Mouse (Mus musculus): ENCODE measurements around the gene Atg16l1. TPM values are rescaled to one million over a fixed set of nuclear protein-coding genes. Genes with fewer than 3 reads are reported as not detected.

Atg16l1 gene
- 33.2 and 39.8 TPM in 2 replicates for polyA plus RNA-seq (2016; fragmentation: Nextera tagmentation; extraction: Ambion mirVana)

GRCm38 (mm10) chr1:87755641-87756470 is at the start of gene Atg16l1:
Atg16l1 (plus strand) TSS chr1:87755870.
- no peaks in the 10 kb centered on the region for H3K27me3 ChIP-seq (ENCODE audit: low read depth, poor library complexity, severe bottlenecking)
- WGBS: 1% methylated on average over 79 of the region's 79 CpGs
- H3K4me3 ChIP-seq: peak within 1 kb of the TSS; percentile 98
- H3K9me3 ChIP-seq (replicated peaks): no peaks in the 10 kb centered on the region
- H3K4me1 ChIP-seq: peaks cover 9% of the 10 kb centered on the region
- H3K36me3 ChIP-seq: peaks cover 30% of the 10 kb centered on the region
- peak; percentile 92 for DNase-seq (ENCODE audit: low spot score)
- peak within 1 kb of the TSS; percentile 92 for H3K27ac ChIP-seq (replicated peaks)

DNA sequence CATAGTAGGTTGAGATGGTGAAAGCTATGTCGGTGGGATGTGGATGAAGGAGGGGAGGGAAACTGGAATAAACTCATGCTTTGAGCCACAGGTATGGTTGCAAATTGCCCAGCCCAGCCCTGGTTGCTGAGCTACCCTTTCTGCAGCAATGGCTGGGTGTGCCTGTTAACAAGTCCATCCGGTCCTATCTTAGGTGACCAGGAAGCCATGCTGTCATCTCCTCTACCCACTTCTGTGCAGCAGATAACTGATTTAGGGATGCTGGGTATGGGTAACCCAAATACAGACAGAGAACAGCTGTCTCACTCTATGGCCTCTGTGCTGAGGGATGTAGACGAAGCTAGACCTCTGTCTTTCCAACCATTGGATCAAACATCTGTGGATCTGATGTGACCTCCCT is 49.3 kb upstream of the Atg16l1 start:
- no peak overlapping the region for H3K27ac ChIP-seq (replicated peaks)
- no peaks in the 10 kb centered on the region for H3K27me3 ChIP-seq (ENCODE audit: low read depth, poor library complexity, severe bottlenecking)
- no peak overlapping the region for H3K4me3 ChIP-seq
- H3K9me3 ChIP-seq (replicated peaks): no peaks in the 10 kb centered on the region; the same call in 1 of the 2 replicates
- DNase-seq (ENCODE audit: low spot score): no peak
- 89% methylated on average over 3 of the region's 3 CpGs for WGBS
- H3K4me1 ChIP-seq: peaks cover 11% of the 10 kb centered on the region; the same call in 1 of the 2 replicates
- no peaks in the 10 kb centered on the region for H3K36me3 ChIP-seq

GRCm38 (mm10) chr1:87709020-87709419 is 46.6 kb upstream of the Atg16l1 start:
- Histone ChIP-seq H3K27ac (replicated peaks) (no peak overlapping the region), H3K4me1 (peaks cover 11% of the 10 kb centered on the region; the same call in 1 of the 2 replicates), H3K27me3 (ENCODE audit: low read depth, poor library complexity, severe bottlenecking) (no peaks in the 10 kb centered on the region), H3K4me3 (no peak overlapping the region), H3K36me3 (no peaks in the 10 kb centered on the region), H3K9me3 (replicated peaks) (no peaks in the 10 kb centered on the region; the same call in 1 of the 2 replicates)
- 72% methylated on average over 6 of the region's 6 CpGs for WGBS
- DNase-seq (ENCODE audit: low spot score): no peak

DNA sequence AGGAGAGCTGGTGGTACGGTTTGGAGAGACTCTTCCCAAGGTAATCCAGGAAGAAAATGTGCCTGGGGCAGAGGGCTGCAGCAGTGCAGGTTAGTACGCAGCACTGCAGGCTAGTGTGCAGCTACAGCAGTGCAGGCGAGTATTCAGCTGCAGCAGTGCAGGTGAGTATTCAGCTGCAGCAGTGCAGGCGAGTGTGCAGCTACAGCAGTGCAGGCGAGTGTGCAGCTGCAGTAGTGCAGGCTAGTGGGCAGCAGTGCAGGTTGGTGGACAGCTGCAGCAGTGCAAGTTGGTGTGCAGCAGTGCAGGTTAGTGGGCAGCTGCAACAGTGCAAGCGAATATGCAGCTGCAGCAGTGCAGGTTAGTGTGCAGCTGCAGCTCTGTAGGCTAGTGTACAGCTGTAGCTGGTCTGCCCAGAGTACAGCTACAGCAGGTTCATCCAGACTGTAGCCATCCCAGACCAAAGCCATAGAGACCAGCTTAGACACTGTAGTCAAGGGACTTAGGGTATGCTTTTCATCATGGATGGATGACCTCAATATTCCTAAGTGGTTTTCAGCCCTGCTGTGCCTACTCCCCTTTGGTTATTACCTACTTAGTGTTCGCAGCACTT is 45.9 kb upstream of the Atg16l1 start:
- Histone ChIP-seq H3K4me3 (no peak overlapping the region), H3K9me3 (replicated peaks) (no peaks in the 10 kb centered on the region; the same call in 1 of the 2 replicates), H3K4me1 (peaks cover 11% of the 10 kb centered on the region; the same call in 1 of the 2 replicates), H3K36me3 (no peaks in the 10 kb centered on the region), H3K27ac (replicated peaks) (0 out of 2 replicates have a peak overlapping the region, but pooled peaks have one; percentile 6), H3K27me3 (ENCODE audit: low read depth, poor library complexity, severe bottlenecking) (no peaks in the 10 kb centered on the region)
- 86% methylated on average over 7 of the region's 7 CpGs for WGBS
- no peak for DNase-seq (ENCODE audit: low spot score)

DNA sequence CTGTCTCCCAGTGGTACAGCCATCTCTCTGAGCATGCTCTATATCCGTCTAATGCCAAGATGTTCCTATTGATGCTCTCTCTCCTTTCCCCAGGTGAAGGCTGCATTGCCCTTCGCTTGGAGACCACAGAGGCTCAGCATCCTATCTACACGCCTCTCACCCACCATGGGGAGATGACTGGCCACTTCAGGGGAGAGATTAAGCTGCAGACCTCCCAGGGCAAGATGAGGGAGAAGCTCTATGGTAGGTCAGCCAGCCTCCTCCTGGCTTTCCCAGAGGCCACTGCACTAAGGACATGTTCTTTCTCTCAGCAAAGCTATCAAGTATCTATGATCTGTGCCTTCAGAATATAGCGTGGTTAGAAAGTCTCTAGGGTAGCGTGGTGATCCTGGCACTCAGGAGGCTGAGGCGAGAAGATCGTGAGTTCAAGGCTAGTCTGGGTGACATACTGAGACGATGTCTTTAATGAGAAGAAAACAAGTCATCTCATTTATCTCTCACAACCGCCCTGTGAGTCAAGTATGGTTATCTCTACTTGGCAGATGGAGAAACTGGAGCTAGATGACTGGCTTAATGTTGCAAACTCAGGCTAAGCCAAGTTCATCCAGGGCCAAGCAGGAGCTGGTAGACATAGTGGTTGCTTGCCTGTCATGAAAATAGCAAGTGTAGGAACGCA is 43.6 kb upstream of the Atg16l1 start:
- H3K27me3 ChIP-seq (ENCODE audit: low read depth, poor library complexity, severe bottlenecking): no peaks in the 10 kb centered on the region
- H3K4me1 ChIP-seq: peaks cover 11% of the 10 kb centered on the region; the same call in 1 of the 2 replicates
- DNase-seq (ENCODE audit: low spot score): no peak
- no peaks in the 10 kb centered on the region for H3K36me3 ChIP-seq
- H3K27ac ChIP-seq (replicated peaks): no peak overlapping the region
- WGBS: 92% methylated on average over 10 of the region's 10 CpGs
- H3K9me3 ChIP-seq (replicated peaks): no peaks in the 10 kb centered on the region; the same call in 1 of the 2 replicates
- H3K4me3 ChIP-seq: no peak overlapping the region

GRCm38 (mm10) chr1:87712614-87712971 is 43.1 kb upstream of the Atg16l1 start:
- no peaks in the 10 kb centered on the region; the same call in 1 of the 2 replicates for H3K9me3 ChIP-seq (replicated peaks)
- no peak overlapping the region for H3K4me3 ChIP-seq
- peaks cover 11% of the 10 kb centered on the region; the same call in 1 of the 2 replicates for H3K4me1 ChIP-seq
- no peaks in the 10 kb centered on the region for H3K27me3 ChIP-seq (ENCODE audit: low read depth, poor library complexity, severe bottlenecking)
- DNase-seq (ENCODE audit: low spot score): no peak
- no peaks in the 10 kb centered on the region for H3K36me3 ChIP-seq
- no peak overlapping the region for H3K27ac ChIP-seq (replicated peaks)
- WGBS: 87% methylated on average over 1 of the region's 1 CpGs

- Histone ChIP-seq H3K27me3 (ENCODE audit: low read depth, poor library complexity, severe bottlenecking) (no peaks in the 10 kb centered on the region), H3K4me3 (no peak overlapping the region), H3K27ac (replicated peaks) (no peak overlapping the region), H3K4me1 (no peaks in the 10 kb centered on the region), H3K9me3 (replicated peaks) (no peaks in the 10 kb centered on the region), H3K36me3 (no peaks in the 10 kb centered on the region)
- peak; percentile 39 for DNase-seq (ENCODE audit: low spot score)
- WGBS: 38% methylated on average over 8 of the region's 8 CpGs
These were observed 34.3 kb upstream of the Atg16l1 start for GRCm38 (mm10) chr1:87721382-87721781.

- WGBS: 72% methylated on average over 2 of the region's 2 CpGs
- no peak overlapping the region for H3K4me3 ChIP-seq
- no peaks in the 10 kb centered on the region for H3K27me3 ChIP-seq (ENCODE audit: low read depth, poor library complexity, severe bottlenecking)
- H3K4me1 ChIP-seq: no peaks in the 10 kb centered on the region
- no peak overlapping the region for H3K27ac ChIP-seq (replicated peaks)
- DNase-seq (ENCODE audit: low spot score): no peak
- no peaks in the 10 kb centered on the region for H3K36me3 ChIP-seq
- no peaks in the 10 kb centered on the region for H3K9me3 ChIP-seq (replicated peaks)
These were observed 33.6 kb upstream of the Atg16l1 start for GRCm38 (mm10) chr1:87722081-87722480.

DNA sequence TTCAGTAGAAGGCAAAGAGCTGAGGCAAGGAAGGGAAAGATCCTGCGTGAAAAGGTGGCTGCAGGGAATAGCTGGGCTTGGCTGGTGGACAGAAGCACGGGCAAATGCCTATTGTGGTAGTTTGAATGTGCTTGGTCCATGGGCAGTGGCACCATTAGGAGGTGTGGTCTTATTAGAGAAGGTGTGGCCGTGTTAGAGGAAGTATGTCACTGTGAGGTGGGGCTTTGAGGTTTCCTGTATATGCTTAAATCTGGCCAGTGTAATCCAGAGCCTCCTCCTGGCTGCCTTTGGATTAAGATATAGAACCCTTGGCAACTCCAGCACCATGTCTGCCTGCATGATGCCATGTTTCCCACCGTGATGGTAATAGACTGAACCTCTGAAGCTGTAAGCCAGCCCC is 32.3 kb upstream of the Atg16l1 start:
- Histone ChIP-seq H3K36me3 (no peaks in the 10 kb centered on the region), H3K27me3 (ENCODE audit: low read depth, poor library complexity, severe bottlenecking) (no peaks in the 10 kb centered on the region), H3K4me3 (no peak overlapping the region), H3K9me3 (replicated peaks) (no peaks in the 10 kb centered on the region), H3K27ac (replicated peaks) (no peak overlapping the region), H3K4me1 (no peaks in the 10 kb centered on the region)
- DNase-seq (ENCODE audit: low spot score): no peak
- WGBS: 67% methylated on average over 4 of the region's 4 CpGs

DNA sequence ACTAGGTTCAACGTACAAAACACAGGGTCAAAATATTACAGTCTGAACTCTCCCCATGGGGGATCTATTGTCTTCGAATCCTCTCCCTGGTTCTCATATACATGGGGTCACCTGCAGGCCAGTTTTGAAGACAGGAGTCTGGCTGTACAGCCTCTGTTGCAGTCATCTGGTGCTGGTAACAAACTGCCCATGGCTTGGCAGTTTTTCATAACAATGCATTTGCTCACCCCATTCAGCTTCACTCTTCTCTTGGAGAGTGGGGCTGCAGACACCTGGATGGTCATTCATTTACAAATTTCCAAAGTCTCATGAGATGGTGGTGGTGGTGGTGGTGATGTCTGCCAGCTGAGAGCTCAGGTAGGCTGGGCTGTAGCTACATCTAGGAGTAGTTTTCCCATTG is 26.6 kb upstream of the Atg16l1 start:
- 81% methylated on average over 2 of the region's 2 CpGs for WGBS
- H3K27ac ChIP-seq (replicated peaks): no peak overlapping the region
- H3K27me3 ChIP-seq (ENCODE audit: low read depth, poor library complexity, severe bottlenecking): no peaks in the 10 kb centered on the region
- H3K4me1 ChIP-seq: no peaks in the 10 kb centered on the region
- DNase-seq (ENCODE audit: low spot score): no peak
- H3K9me3 ChIP-seq (replicated peaks): no peaks in the 10 kb centered on the region
- H3K4me3 ChIP-seq: no peak overlapping the region
- no peaks in the 10 kb centered on the region for H3K36me3 ChIP-seq

- no peak overlapping the region for H3K4me3 ChIP-seq
- no peaks in the 10 kb centered on the region for H3K4me1 ChIP-seq
- no peak overlapping the region for H3K27ac ChIP-seq (replicated peaks)
- WGBS: 84% methylated on average over 6 of the region's 6 CpGs
- DNase-seq (ENCODE audit: low spot score): no peak
- H3K36me3 ChIP-seq: no peaks in the 10 kb centered on the region
- no peaks in the 10 kb centered on the region for H3K27me3 ChIP-seq (ENCODE audit: low read depth, poor library complexity, severe bottlenecking)
- H3K9me3 ChIP-seq (replicated peaks): no peaks in the 10 kb centered on the region
These were observed 25.8 kb upstream of the Atg16l1 start for GRCm38 (mm10) chr1:87729850-87730249.

DNA sequence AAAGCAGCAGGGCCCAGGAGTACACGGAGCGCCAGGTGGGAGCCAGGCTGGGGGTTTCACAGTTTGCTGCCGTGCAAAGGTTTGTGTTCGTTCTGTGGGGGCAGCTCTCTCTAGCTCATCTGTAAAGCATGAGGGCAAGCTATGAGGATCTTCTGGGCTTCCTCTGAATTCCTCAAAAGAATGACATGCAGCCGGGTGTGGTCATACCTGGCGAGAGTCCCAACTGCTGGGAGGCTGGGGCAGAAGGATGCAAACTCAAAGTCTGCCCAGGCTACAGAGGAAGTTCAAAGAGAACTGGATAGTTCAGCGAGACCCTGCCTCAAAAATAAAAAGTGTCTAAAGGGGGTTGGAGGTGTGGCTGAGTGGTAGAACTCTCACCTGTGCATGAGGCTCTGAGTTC is 25.4 kb upstream of the Atg16l1 start:
- 90% methylated on average over 7 of the region's 7 CpGs for WGBS
- H3K4me3 ChIP-seq: no peak overlapping the region
- no peaks in the 10 kb centered on the region for H3K36me3 ChIP-seq
- H3K27ac ChIP-seq (replicated peaks): no peak overlapping the region
- H3K27me3 ChIP-seq (ENCODE audit: low read depth, poor library complexity, severe bottlenecking): no peaks in the 10 kb centered on the region
- DNase-seq (ENCODE audit: low spot score): no peak
- no peaks in the 10 kb centered on the region for H3K9me3 ChIP-seq (replicated peaks)
- H3K4me1 ChIP-seq: no peaks in the 10 kb centered on the region

All from midbrain, embryonic 10.5 days (tissue).